Mouse (Mus musculus): ENCODE results near the gene 1810013L24Rik.

DNA sequence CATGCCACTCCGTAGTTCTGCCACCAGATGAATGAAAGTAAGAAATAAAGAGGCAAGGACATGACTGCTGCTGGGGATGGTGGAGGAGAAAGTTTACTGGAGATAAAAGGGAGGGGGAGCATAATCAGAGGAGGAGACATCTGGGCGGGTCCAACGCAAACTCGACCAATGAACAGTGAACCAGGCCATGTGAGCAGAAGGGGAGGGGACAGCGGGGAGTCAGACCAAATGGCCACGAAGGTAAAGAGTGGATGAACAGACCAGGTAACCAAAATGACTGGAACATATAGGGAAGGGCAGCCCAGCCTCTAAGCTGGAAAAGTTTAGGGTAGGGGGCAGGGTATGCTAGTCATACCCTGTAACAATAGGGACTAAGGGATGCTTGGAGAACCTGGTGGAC is 48.7 kb upstream of the 1810013L24Rik start:
- TF ChIP-seq CTCF (IDR thresholded peaks at IDR 0.05; ENCODE audit: control insufficient read depth, insufficient read depth, insufficient read length) (no peak), CEBPB (IDR thresholded peaks at IDR 0.05; ENCODE audit: low read depth) (no peak), MAX (IDR thresholded peaks at IDR 0.05) (no peak), MYOD1 (IDR thresholded peaks at IDR 0.05; ENCODE audit: control insufficient read depth, insufficient read length, low read depth) (no peak), USF1 (IDR thresholded peaks at IDR 0.05; ENCODE audit: low read depth) (no peak), MYOG (IDR thresholded peaks at IDR 0.05; ENCODE audit: control insufficient read depth, extremely low read depth, insufficient read length) (no peak)
